Mouse (Mus musculus) megakaryocyte, embryonic 14.5 days (primary cell): ENCODE results near the gene Dppa4.

ENCODE experiments used
- FLI1 ChIP-seq: IDR thresholded peaks from 2 replicates; pipeline ENCODE4 v1.6.1; 2012; ENCODE audit warnings: low read length, inconsistent platforms, mixed read lengths
- GATA1 ChIP-seq: IDR thresholded peaks from 3 replicates; pipeline ENCODE4 v1.6.1; 2012; ENCODE audit warnings: mixed read lengths, low read length, inconsistent platforms, borderline replicate concordance

DNA sequence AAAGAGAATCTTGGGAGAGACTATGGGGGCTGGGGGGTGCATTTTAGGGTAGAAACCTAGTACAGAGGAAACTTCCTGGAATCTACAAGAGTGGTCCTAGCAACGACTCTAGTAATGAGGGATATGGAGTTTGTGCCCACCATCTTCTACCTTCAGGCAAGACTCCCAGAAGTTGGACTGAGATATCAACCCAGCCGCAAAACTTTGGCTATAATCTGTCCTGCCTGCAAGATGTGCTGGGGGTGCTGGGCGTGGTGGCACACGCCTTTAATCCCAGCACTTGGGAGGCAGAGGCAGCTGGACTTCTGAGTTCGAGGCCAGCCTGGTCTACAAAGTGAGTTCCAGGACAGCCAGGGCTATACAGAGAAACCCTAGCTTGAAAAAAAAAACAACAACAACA, 28.9 kb upstream of the Dppa4 start:
- TF ChIP-seq GATA1, result no peak
- no peak for TF ChIP-seq FLI1
